Mouse (Mus musculus): Measurements from ENCODE around the gene Rusc2.

Gene Rusc2

GRCm38 (mm10) chr4:43381408-43382154 lies at the start of gene Rusc2:
Gene Rusc2 (plus strand): TSS chr4:43381979.
- peak; percentile 86 for DNase-seq (ENCODE audit: low spot score)

DNA sequence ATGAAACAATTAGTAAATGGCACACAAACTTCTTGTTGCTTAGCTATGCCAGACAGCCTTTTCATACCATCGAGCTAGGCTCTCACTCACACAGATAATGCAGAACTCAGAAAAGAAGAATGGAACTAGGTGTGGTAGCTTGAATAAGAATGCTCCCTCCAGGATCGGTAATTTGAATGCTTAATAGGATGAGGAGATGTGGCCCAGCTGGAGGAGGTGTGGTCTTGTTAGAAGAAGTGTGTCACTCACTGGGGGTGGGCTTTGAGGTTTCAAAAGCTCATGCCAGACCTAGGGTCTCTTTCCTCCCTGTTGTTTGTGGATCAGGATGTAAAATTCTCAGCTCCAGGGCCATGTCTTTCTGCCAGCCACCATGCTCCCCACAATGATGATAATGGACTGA lies 47.0 kb upstream of the Rusc2 start:
- no peak for DNase-seq (ENCODE audit: low spot score)

DNA sequence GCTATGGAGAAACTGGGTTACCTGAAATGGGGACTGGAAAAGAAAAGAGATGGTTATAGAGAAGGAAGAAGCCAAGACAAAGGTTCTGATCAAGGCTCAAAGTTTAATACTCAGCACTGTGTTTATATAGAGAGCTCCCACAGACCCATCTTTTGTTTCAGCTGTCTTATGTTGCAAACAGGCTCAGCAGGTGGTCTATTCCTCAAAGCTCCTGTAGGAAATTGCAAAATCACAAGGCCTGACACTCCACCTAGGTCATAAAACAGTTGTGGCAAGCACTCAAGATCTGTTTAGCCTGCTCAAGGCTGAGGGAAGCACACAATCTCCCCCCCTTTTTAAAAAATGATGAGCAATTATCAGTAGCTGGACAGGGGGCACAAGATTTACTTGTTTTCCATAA lies 45.6 kb upstream of the Rusc2 start:
- no peak for DNase-seq (ENCODE audit: low spot score)

DNA sequence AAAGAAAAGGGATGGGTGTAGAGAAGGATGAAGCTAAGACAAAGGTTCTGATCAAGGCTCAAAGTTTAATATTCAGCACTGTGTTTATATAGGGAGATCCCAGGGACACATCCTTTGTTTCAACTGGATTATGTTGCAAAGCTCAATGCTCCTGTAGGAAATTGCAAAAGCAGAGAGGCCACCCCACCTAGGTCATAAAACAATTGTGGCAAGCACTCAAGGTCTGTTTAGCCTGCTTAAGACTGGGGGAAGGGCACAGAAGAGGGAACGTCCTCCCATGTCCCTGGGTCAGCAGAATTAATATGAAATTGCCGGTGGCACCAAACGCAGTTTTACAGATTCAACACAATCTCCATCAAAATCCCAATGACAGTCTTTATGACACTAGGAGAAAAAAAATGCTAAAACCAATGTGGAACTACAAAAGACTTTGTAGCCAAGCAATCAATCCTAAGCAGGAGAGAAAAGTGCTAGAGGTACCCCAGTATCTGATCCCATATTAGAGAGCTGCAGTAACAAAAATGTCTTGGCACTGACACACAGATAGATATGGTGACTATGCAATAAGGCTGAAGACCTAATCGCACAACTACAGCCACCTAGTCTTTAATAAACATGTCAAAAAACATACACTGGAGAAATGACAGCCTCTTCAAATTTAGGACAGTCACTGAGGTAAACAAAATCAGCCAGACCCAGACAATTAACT lies 41.5 kb upstream of the Rusc2 start:
- no peak for DNase-seq (ENCODE audit: low spot score)

DNA sequence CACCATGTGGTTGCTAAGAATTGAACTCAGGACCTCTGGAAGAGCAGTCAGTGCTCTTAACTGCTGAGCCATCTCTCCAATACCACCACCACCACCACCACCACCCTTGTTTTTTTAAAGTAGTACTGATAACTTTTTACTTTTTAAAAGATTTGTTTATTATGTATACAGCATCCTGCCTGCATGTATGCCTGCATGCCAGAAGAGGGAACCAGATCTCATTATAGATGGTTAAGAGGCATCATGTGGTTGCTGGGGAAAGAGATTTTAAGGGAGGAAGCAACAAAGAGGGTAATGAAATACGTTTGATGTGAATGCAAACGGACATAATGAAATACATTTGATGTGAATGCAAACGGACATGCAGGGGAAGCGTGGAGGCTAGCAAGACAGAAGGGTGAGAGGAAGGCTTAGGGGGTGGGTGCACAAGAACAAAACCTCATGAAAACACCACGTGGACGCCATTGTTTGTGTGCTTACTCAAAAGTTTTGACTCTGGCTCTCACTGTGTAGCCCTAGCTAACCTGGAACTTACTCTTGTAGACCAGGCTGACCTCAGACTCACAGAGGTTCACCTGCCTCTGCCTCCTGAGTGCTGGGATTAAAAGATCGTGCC lies 40.4 kb upstream of the Rusc2 start:
- no peak for DNase-seq (ENCODE audit: low spot score)

GRCm38 (mm10) chr4:43342443-43342842 lies 39.3 kb upstream of the Rusc2 start:
- DNase-seq (ENCODE audit: low spot score) = no peak

DNA sequence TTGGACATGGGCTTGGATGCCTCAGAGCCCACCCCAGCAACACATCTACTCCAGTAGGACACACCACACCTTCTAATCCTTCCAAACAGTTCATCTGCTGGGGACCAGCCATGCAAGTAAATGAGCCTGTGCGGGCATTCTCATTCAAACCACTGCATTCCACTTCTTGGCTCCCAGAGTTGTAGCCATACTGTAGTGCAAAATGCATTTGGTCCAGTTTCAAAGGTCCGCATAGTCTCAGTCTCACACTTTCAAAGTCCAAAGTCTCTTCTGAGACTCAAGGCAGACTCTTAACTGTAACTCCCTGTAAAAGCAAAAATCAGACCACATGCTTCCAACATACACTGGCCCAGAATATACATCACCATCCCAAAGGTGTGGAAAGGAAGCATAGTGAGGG lies 36.8 kb upstream of the Rusc2 start:
- no peak for DNase-seq (ENCODE audit: low spot score)

GRCm38 (mm10) chr4:43349206-43349605 lies 32.6 kb upstream of the Rusc2 start:
- DNase-seq (ENCODE audit: low spot score) = no peak

DNA sequence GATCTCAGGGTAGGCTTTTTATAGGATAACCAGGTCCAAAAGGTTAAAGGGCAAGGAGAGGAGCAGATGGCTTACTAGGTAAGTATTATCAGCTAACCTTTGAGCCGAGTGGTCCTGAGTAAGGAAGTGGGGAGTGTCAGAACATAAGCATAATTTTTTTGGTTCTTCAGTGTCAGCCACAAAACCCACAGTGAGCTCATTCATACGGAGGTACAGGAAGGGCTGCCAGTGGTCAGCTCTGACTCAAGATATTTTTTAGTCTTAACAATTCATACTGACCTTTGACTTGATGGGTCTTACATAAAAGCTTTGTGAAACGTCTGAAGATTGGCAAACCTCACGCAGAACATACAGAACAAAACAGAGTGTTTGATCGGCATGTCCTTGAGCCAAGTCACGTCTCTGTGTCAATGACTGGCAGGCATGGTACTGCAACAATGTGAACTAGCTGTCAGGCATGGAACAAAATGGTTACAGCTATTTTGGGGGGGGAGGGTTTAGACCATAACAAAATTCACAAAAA lies 31.7 kb upstream of the Rusc2 start:
- no peak for DNase-seq (ENCODE audit: low spot score)

- no peak for DNase-seq (ENCODE audit: low spot score)
These were observed 28.1 kb upstream of the Rusc2 start for GRCm38 (mm10) chr4:43353662-43354061.

DNA sequence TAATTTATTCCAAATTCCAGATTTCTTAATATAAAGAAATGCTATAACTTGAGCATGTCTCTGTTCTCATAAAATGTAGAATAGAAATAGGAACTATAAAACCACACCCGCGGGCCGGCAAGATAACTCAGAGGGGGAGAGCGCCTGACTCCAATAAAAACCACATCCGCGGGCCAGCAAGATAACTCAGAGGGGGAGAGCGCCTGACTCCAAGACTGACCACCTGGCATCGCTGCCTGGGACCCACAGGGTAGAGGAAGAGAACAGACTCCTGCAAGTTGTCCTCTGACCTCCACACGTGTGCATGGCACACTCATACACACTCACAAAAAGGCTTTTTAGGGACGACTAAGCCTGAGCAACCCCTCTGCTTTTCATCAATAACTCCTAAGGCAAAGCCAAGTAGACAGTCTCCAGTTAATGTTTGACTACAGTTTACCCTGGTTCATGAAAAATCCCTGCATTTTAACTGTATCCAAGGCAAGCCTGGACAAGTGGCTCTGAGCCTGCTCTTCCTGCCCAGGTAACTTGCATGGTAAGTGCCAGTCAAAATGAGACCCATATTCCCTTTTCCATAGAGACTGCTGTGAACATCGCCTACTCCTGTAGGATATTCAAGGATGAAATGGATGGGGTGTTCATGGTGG lies 16.7 kb upstream of the Rusc2 start:
- DNase-seq (ENCODE audit: low spot score) = no peak

DNA sequence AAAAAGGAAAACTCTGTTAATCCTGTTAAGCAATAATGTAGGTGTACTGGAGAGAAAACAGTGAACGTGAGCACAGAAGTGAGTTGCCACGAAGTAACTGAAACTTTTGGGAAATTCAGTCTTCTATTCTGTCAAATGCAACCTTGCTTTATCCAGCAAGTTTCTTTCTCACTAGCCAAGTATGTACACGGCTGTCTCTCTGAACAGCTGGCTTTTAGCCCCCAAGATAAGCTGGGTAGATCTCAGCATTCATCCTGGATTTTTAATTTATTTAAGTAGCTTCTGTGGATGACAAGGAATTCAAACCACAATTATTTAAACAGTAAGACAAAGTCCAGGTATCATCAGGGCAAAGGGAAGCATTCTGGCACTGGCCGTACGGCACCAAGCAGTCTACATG lies 14.5 kb upstream of the Rusc2 start:
- no peak for DNase-seq (ENCODE audit: low spot score)

DNA sequence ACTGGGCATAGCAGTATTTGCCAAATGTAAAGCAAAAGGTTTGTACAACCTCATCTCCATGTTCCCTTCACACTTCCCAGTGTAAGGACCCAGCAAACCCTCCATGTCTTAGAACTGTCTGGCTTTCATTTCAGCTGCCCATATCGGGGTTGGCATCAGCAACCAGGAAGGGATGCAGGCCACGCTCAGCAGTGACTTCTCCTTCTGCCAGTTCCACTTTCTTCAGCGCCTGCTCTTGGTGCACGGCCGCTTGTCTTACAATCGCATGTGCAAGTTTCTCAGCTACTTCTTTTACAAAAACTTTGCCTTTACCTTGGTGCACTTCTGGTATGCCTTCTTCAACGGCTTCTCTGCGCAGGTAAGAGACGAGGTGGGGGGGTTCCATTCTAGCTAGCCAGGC lies 14.0 kb upstream of the Rusc2 start:
- no peak for DNase-seq (ENCODE audit: low spot score)

DNA sequence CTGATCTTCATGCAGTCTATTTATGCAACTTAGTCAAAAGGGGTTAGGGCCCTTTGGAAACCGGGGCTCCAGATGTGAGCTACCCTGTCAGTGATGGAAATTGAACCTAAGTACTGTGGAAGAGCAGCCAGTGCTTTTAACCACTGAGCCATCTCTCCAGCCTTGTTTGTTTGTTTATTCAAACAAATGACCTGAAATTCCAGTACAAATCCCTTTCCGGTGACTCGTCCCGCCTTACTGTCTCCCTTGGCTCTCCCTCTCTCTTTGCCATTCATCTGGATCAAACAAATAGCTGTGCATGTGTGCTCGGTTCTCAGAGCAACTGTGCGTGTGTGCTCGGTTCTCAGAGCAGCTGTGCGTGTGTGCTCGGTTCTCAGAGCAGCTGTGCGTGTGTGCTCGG lies 10.4 kb upstream of the Rusc2 start:
- DNase-seq (ENCODE audit: low spot score) = no peak

DNA sequence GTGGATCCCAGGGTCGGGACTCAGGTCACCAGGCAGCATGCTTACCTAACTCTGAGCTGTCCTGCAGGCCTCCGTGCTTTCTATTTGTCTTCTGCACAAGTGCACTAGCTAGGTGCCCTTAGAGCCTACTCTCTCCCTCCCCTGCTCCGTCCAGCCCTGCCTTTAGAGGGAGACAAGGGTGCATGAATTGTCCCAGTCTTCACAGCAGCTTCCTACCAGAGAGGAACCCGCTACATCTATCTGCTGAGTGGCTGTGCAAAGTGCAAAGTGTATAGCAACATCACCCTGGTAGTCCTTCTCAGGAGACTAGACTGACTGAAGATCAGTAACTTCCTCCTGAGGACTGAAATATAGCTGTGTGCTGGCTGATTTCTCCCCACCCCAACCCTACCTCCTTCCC lies 9.6 kb upstream of the Rusc2 start:
- DNase-seq (ENCODE audit: low spot score) = no peak

- DNase-seq (ENCODE audit: low spot score) = no peak
These were observed 7.5 kb upstream of the Rusc2 start for GRCm38 (mm10) chr4:43374266-43374665.

GRCm38 (mm10) chr4:43379601-43380000 lies 2.2 kb upstream of the Rusc2 start:
- no peak for DNase-seq (ENCODE audit: low spot score)

DNA sequence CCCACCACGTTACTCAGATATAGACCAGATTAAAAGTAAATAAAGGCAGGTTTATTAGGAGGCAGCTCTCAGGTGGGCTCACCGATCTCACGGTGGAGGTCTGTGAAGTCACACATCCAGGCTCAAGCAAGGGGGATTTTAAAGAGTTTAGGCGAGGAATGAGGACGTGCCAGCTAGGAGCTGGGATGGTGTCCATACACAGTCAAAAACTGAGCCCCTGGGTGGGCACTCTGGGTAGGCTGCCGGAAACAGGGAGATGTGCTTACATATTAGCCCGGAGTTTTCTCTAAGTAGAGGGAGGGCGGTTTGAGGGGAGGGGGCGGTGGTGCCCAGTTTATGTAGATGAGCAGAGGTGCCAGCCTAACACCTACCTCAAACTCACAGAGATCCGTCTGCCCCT lies 828 bp upstream of the Rusc2 start:
- DNase-seq (ENCODE audit: low spot score) = no peak

DNA sequence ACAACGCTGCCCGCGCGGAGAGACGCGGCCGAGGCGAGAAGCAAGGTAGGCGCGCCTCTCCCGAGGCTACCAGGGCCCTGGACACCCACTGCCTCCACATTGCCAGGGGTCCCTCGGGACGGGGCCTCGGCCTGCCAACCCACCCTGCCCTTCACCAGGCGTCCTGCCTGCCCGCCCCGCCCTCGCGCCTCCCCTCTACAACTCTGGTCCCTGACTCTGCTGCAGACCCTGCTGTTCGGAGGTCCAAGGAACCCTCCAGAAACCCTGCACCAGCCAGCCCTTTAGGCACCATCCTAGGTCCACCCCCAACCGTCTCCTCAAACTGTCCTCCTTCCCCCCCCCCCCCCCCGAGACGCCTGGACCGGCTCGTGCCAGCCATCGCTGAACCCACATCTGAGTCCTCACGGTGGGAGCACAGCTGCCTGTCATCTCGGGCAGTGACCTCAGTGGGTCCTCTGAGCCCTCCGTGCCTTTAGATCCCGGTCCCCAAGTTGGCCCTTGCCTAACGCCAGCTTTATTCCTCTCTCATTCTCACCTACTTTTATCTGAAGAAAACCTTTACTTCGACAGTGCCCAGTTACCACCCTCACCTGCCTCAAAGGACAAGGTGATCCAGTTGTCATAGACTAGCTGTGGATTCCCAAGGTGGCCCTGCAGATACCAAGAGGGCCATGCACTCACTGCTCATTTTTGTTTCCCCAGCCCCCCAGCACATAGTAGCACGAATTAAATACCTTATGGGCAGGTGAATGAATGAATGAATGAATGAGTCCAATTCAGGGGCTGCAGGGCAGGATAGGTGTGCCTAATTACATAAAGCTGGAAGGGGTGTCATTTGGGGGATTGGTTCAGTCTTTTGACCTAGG lies 609 bp downstream of the Rusc2 start:
- DNase-seq (ENCODE audit: low spot score) = no peak

DNA sequence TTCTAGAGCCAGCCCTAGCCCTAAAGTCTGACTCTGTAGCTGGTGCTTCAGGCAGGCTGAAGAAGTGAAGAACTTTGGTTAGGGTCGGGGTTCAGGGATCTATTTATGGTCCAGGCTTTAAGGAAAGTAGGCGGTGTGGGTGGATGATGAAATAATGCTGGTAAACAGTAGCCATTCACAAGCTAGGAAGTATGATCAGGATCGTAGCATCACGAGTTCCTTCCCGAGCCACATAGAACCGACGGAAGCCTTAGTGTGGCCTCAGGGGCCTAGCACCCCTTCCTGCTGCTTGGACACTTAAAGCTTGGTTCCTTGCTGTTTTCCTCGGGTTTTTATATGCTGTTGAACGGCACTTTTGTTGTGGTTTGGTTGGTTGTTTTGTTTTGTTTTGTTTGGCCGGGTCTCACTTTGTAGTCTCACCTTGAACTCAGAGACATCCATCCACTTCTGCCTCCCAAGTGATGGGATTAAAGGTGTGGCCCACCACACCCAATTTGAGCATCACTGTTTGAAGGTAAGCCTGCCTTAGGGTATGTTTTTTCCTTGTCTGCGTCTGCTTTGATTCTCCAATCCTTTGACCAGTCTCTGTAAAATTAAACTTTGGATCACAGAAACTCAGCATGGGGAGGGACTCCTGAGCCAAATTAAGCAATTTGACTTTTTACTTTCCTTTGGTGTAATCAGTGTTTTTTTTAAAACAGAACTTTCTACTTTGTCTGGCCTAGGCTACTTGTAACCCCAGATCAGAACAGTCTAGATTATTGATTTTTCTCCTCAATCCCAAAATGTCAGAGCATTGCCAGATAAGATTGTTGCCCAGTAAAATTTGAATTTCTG lies 1.7 kb downstream of the Rusc2 start:
- DNase-seq (ENCODE audit: low spot score) = no peak

DNA sequence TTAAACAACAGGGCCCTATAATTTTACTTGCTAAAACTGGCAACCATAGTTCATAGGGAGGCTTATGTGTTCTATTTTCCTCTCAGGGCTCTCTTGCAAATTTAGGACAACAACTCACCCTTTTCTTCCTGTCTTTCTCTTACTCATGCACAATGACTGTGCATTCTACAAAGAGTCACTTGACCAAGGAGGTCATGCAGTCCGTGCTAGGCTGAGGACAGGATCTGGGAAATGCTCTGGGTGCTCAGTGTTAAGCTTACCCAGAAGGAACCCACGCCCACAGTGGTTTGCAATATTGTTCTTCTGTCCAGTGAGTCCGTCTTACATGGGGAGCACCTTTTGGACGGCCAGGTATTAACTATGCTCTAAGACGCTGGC lies 2.3 kb downstream of the Rusc2 start:
- DNase-seq (ENCODE audit: low spot score) = no peak

Data from testis, postnatal 14 days (tissue).